Comparison of ENCODE assay signal across 8 mouse cellular contexts in genomic region chr11:117792281-117792888, GRCm38 (mm10). TPM values are rescaled to one million over a fixed set of nuclear protein-coding genes. Genes with fewer than 3 reads are reported as not detected.
DNase-seq lines count a peak whose midpoint lies in the region; ATAC-seq and TF ChIP-seq lines count a peak whose summit lies in the region.

No protein-coding gene starts in this region.

- no peaks in the 10 kb centered on the region for H3K9me3 ChIP-seq in neural tube, embryonic 15.5 days (replicated peaks)
- no peaks in the 10 kb centered on the region for H3K9me3 ChIP-seq in embryonic facial prominence, embryonic 12.5 days
- no peaks in the 10 kb centered on the region for H3K9me3 ChIP-seq in kidney, postnatal 0 days (replicated peaks; ENCODE audit: low read length)
- no peaks in the 10 kb centered on the region for H3K9me3 ChIP-seq in stomach, embryonic 16.5 days (replicated peaks; ENCODE audit: control insufficient read depth, low read length)

- no peaks in the 10 kb centered on the region for H3K36me3 ChIP-seq in neural tube, embryonic 15.5 days
- no peaks in the 10 kb centered on the region for H3K36me3 ChIP-seq in embryonic facial prominence, embryonic 12.5 days
- H3K36me3 ChIP-seq in kidney, postnatal 0 days (ENCODE audit: insufficient read depth, low read length): no peaks in the 10 kb centered on the region
- no peaks in the 10 kb centered on the region for H3K36me3 ChIP-seq in stomach, embryonic 16.5 days (ENCODE audit: control insufficient read depth, insufficient read depth, low read length)

- H3K4me2 ChIP-seq in neural tube, embryonic 15.5 days: no peak overlapping the region
- H3K4me2 ChIP-seq in embryonic facial prominence, embryonic 12.5 days (replicated peaks): peak overlapping the region; percentile 47
- peak overlapping the region; percentile 57 for H3K4me2 ChIP-seq in kidney, postnatal 0 days (ENCODE audit: low read length)
- H3K4me2 ChIP-seq in stomach, embryonic 16.5 days (ENCODE audit: low read depth, low read length): peak overlapping the region; percentile 60

- 7% methylated on average over 22 of the region's 22 CpGs for WGBS in neural tube, embryonic 15.5 days
- 9% methylated on average over 22 of the region's 22 CpGs for WGBS in embryonic facial prominence, embryonic 12.5 days
- WGBS in kidney, postnatal 0 days: 13% methylated on average over 20 of the region's 22 CpGs
- WGBS in stomach, embryonic 16.5 days: 9% methylated on average over 22 of the region's 22 CpGs

- no peak overlapping the region for H3K27ac ChIP-seq in neural tube, embryonic 15.5 days (replicated peaks)
- 0 out of 2 replicates have a peak overlapping the region, but pooled peaks have one; percentile 30 for H3K27ac ChIP-seq in embryonic facial prominence, embryonic 12.5 days
- peak overlapping the region; percentile 48; the same call in 1 of the 2 replicates for H3K27ac ChIP-seq in kidney, postnatal 0 days
- peak overlapping the region; percentile 79 for H3K27ac ChIP-seq in stomach, embryonic 16.5 days (ENCODE audit: low read length)

- peaks cover 25% of the 10 kb centered on the region for H3K27me3 ChIP-seq in neural tube, embryonic 15.5 days (replicated peaks)
- peaks cover 16% of the 10 kb centered on the region for H3K27me3 ChIP-seq in embryonic facial prominence, embryonic 12.5 days
- no peaks in the 10 kb centered on the region for H3K27me3 ChIP-seq in kidney, postnatal 0 days (ENCODE audit: insufficient read depth, low read length)
- H3K27me3 ChIP-seq in stomach, embryonic 16.5 days (ENCODE audit: control insufficient read depth, insufficient read depth, low read length): no peaks in the 10 kb centered on the region

- H3K9ac ChIP-seq in neural tube, embryonic 15.5 days (replicated peaks): no peak overlapping the region
- H3K9ac ChIP-seq in embryonic facial prominence, embryonic 12.5 days: peak overlapping the region; percentile 36
- peak overlapping the region; percentile 51; the same call in 1 of the 2 replicates for H3K9ac ChIP-seq in kidney, postnatal 0 days (ENCODE audit: low read depth, low read length)
- peak overlapping the region; percentile 70 for H3K9ac ChIP-seq in stomach, embryonic 16.5 days (ENCODE audit: low read length)

- TF ChIP-seq CTCF in kidney, postnatal 0 days (IDR thresholded peaks at IDR 0.05; ENCODE audit: low read depth): peak; percentile 33; the same call in 1 of the 2 replicates

- peak; percentile 40 for DNase-seq in neural tube, embryonic 10.5 days (ENCODE audit: extremely low spot score, low spot score)
- peak; percentile 80 for DNase-seq in kidney, postnatal 0 days (ENCODE audit: low spot score)
- DNase-seq in lung, postnatal 36 days: peak; percentile 96
- no peak for DNase-seq in ovary, postnatal 14 days (ENCODE audit: low spot score)
- no peak for DNase-seq in gastrocnemius, postnatal 25 days

- H3K4me3 ChIP-seq in neural tube, embryonic 15.5 days (replicated peaks): no peak overlapping the region
- no peak overlapping the region for H3K4me3 ChIP-seq in embryonic facial prominence, embryonic 12.5 days
- H3K4me3 ChIP-seq in kidney, postnatal 0 days (replicated peaks; ENCODE audit: low read depth, low read length): 0 out of 2 replicates have a peak overlapping the region, but pooled peaks have one; percentile 17
- H3K4me3 ChIP-seq in stomach, embryonic 16.5 days (replicated peaks; ENCODE audit: low read length): peak overlapping the region; percentile 32

- peaks cover 3% of the 10 kb centered on the region; the same call in 1 of the 2 replicates for H3K4me1 ChIP-seq in neural tube, embryonic 15.5 days
- H3K4me1 ChIP-seq in embryonic facial prominence, embryonic 12.5 days: peaks cover 21% of the 10 kb centered on the region
- 0 out of 2 replicates have a peak, but pooled peaks cover 5% of the 10 kb centered on the region for H3K4me1 ChIP-seq in kidney, postnatal 0 days (replicated peaks; ENCODE audit: insufficient read depth, low read length)
- peaks cover 17% of the 10 kb centered on the region for H3K4me1 ChIP-seq in stomach, embryonic 16.5 days (ENCODE audit: control insufficient read depth, insufficient read depth, low read length)

- no peak; the same call in 1 of the 2 replicates for ATAC-seq in neural tube, embryonic 15.5 days (ENCODE audit: low FRiP score)
- ATAC-seq in embryonic facial prominence, embryonic 12.5 days (ENCODE audit: insufficient number of reproducible peaks, insufficient read depth, low FRiP score, low TSS enrichment): 0 out of 2 replicates have a peak, but pooled peaks have one; percentile 30
- ATAC-seq in kidney, postnatal 0 days (replicated peaks; ENCODE audit: low FRiP score, low read depth): peak; percentile 83
- peak; percentile 85 for ATAC-seq in stomach, embryonic 16.5 days (ENCODE audit: insufficient read depth, low FRiP score)

RNA-seq across cellular contexts. Expression of gene 6030468B19Rik, which starts 5.1 kb away (rescaled TPM):
- polyA plus RNA-seq in neural tube, embryonic 15.5 days (2015; fragmentation: Nextera tagmentation; extraction: Ambion mirVana): 0.23 TPM in 1 of 2 replicates, not detected in the other
- 0.26 TPM in 1 of 2 replicates, not detected in the other for polyA plus RNA-seq in embryonic facial prominence, embryonic 12.5 days (2016; fragmentation: Nextera tagmentation; extraction: Ambion mirVana)
- not detected in 2 replicates for polyA plus RNA-seq in kidney, postnatal 0 days (2015; fragmentation: Nextera tagmentation; extraction: Ambion mirVana)
- 2.5 and 4.7 TPM in 2 replicates for polyA plus RNA-seq in stomach, embryonic 16.5 days (2015; fragmentation: Nextera tagmentation; extraction: Ambion mirVana)
- not detected for total RNA-seq in gastrocnemius, postnatal 25 days (2021)

RNA-seq across cellular contexts. Expression of gene Tmc6, which starts 10.4 kb away (rescaled TPM):
- polyA plus RNA-seq in neural tube, embryonic 15.5 days (2015; fragmentation: Nextera tagmentation; extraction: Ambion mirVana): 7.5 and 12.0 TPM in 2 replicates
- polyA plus RNA-seq in embryonic facial prominence, embryonic 12.5 days (2016; fragmentation: Nextera tagmentation; extraction: Ambion mirVana): 17.5 and 19.1 TPM in 2 replicates
- 38.8 and 39.2 TPM in 2 replicates for polyA plus RNA-seq in kidney, postnatal 0 days (2015; fragmentation: Nextera tagmentation; extraction: Ambion mirVana)
- 31.6 and 36.8 TPM in 2 replicates for polyA plus RNA-seq in stomach, embryonic 16.5 days (2015; fragmentation: Nextera tagmentation; extraction: Ambion mirVana)
- total RNA-seq in gastrocnemius, postnatal 25 days (2021): 1 to 10 TPM; 6.8 to 7.8 TPM

RNA-seq across cellular contexts. Expression of gene Tmc8, which starts 10.5 kb away (rescaled TPM):
- polyA plus RNA-seq in neural tube, embryonic 15.5 days (2015; fragmentation: Nextera tagmentation; extraction: Ambion mirVana): 0.99 and 4.6 TPM in 2 replicates
- polyA plus RNA-seq in embryonic facial prominence, embryonic 12.5 days (2016; fragmentation: Nextera tagmentation; extraction: Ambion mirVana): 1.3 TPM in 2 replicates
- 2.3 and 3.6 TPM in 2 replicates for polyA plus RNA-seq in kidney, postnatal 0 days (2015; fragmentation: Nextera tagmentation; extraction: Ambion mirVana)
- 3.2 and 3.7 TPM in 2 replicates for polyA plus RNA-seq in stomach, embryonic 16.5 days (2015; fragmentation: Nextera tagmentation; extraction: Ambion mirVana)
- total RNA-seq in gastrocnemius, postnatal 25 days (2021): 1 to 10 TPM in 1 of 2 experiments, under 1 TPM in 1; 0.56 to 1.6 TPM

RNA-seq across cellular contexts. Expression of gene Gm20708, which starts 17.1 kb away (rescaled TPM):
- 0.95 and 1.7 TPM in 2 replicates for polyA plus RNA-seq in neural tube, embryonic 15.5 days (2015; fragmentation: Nextera tagmentation; extraction: Ambion mirVana)
- polyA plus RNA-seq in embryonic facial prominence, embryonic 12.5 days (2016; fragmentation: Nextera tagmentation; extraction: Ambion mirVana): 0.54 and 1.3 TPM in 2 replicates
- polyA plus RNA-seq in kidney, postnatal 0 days (2015; fragmentation: Nextera tagmentation; extraction: Ambion mirVana): 0.19 and 0.21 TPM in 2 replicates
- polyA plus RNA-seq in stomach, embryonic 16.5 days (2015; fragmentation: Nextera tagmentation; extraction: Ambion mirVana): 0.16 and 0.68 TPM in 2 replicates
- total RNA-seq in gastrocnemius, postnatal 25 days (2021): 1 to 10 TPM; 1.0 to 1.1 TPM

RNA-seq across cellular contexts. Expression of gene Syngr2, which starts 17.1 kb away (rescaled TPM):
- polyA plus RNA-seq in neural tube, embryonic 15.5 days (2015; fragmentation: Nextera tagmentation; extraction: Ambion mirVana): 13.7 and 52.4 TPM in 2 replicates
- polyA plus RNA-seq in embryonic facial prominence, embryonic 12.5 days (2016; fragmentation: Nextera tagmentation; extraction: Ambion mirVana): 29.6 and 31.0 TPM in 2 replicates
- 107 and 115 TPM in 2 replicates for polyA plus RNA-seq in kidney, postnatal 0 days (2015; fragmentation: Nextera tagmentation; extraction: Ambion mirVana)
- polyA plus RNA-seq in stomach, embryonic 16.5 days (2015; fragmentation: Nextera tagmentation; extraction: Ambion mirVana): 129 and 157 TPM in 2 replicates
- total RNA-seq in gastrocnemius, postnatal 25 days (2021): 100 to 1,000 TPM; 143 to 146 TPM

Comparison
In these comparisons a context has a peak if more than half of its experiments do, and no peak if none do; other contexts are left out.
1. DNase-seq: peak in neural tube, embryonic 10.5 days (single experiment), kidney, postnatal 0 days (single experiment) and lung, postnatal 36 days (single experiment); none in ovary, postnatal 14 days (single experiment) and gastrocnemius, postnatal 25 days (single experiment).
2. H3K4me3 ChIP-seq: peak in kidney, postnatal 0 days (single experiment) and stomach, embryonic 16.5 days (single experiment); none in neural tube, embryonic 15.5 days (single experiment) and embryonic facial prominence, embryonic 12.5 days (single experiment).